In genomic region chr1:191861247-191861646, GRCm38 (mm10) we compare ENCODE assay signal across 19 mouse cellular contexts. TPM values are rescaled to one million over a fixed set of nuclear protein-coding genes. Genes with fewer than 3 reads are reported as not detected.
DNase-seq lines count a peak whose midpoint lies in the region; ATAC-seq and TF ChIP-seq lines count a peak whose summit lies in the region.
"Had no signal": no experiment of that assay in that cellular context is flagged by ENCODE, and none has a peak within 500 bp of the region (broad histone marks: within the 10 kb centered on the region; RNA-seq: fewer than 3 reads in every experiment).

No protein-coding gene starts in this region.

- POLR2A ChIA-PET in Patski (lab: Charles Lee), result interaction anchor here (0.6 to 1.6 kb wide), 3 partner anchors 17 to 42 kb away, joined by 3 read pairs; no protein-coding TSS in a partner anchor

- no peak for TF ChIP-seq CTCF in kidney, adult 2 months (conservative IDR thresholded peaks at IDR 0.05; ENCODE audit: insufficient read depth, insufficient read length, low read depth, low read length)
- TF ChIP-seq CTCF in Patski (IDR thresholded peaks at IDR 0.05), result no peak

- CTCF ChIA-PET in Patski (lab: Charles Lee), result interaction anchor here (0.9 to 1.6 kb wide), 4 partner anchors 12 to 103 kb away, joined by 3 to 4 read pairs (median 4); no protein-coding TSS in a partner anchor

- no peaks in the 10 kb centered on the region for H3K36me3 ChIP-seq in kidney, adult 2 months (ENCODE audit: control insufficient read depth, insufficient read depth, low read length)
- H3K36me3 ChIP-seq: embryonic facial prominence, embryonic 12.5 days; forebrain, embryonic 15.5 days; heart, embryonic 10.5 days; hindbrain, embryonic 12.5 days had no signal

- H3K27me3 ChIP-seq in kidney, adult 2 months (replicated peaks; ENCODE audit: control insufficient read depth, insufficient read depth, low read length), result no peaks in the 10 kb centered on the region
- no peaks in the 10 kb centered on the region for H3K27me3 ChIP-seq in Patski
- H3K27me3 ChIP-seq: embryonic facial prominence, embryonic 12.5 days; forebrain, embryonic 15.5 days; hindbrain, embryonic 12.5 days had no signal

- no peak overlapping the region for H3K4me3 ChIP-seq in kidney, adult 2 months (ENCODE audit: insufficient read depth, low read depth, low read length)
- H3K4me3 ChIP-seq: embryonic facial prominence, embryonic 12.5 days; forebrain, embryonic 15.5 days; heart, embryonic 10.5 days; hindbrain, embryonic 12.5 days had no signal

- peaks cover 4% of the 10 kb centered on the region; the same call in 1 of the 2 replicates for H3K4me1 ChIP-seq in kidney, adult 2 months (ENCODE audit: control insufficient read depth, insufficient read depth, low read length)
- H3K4me1 ChIP-seq: embryonic facial prominence, embryonic 12.5 days; forebrain, embryonic 15.5 days had no signal

- WGBS in kidney, adult 2 months, result 64% methylated on average over 5 of the region's 5 CpGs

- H3K27ac ChIP-seq in kidney, adult 2 months (ENCODE audit: insufficient read depth, low read depth, low read length), result no peak overlapping the region
- H3K27ac ChIP-seq: embryonic facial prominence, embryonic 12.5 days; forebrain, embryonic 15.5 days; heart, embryonic 10.5 days; hindbrain, embryonic 12.5 days had no signal

- peak; percentile 82 for ATAC-seq in Patski
- no peak for ATAC-seq in megakaryocyte progenitor cell, adult 5-6 weeks (replicated peaks; ENCODE audit: poor library complexity)
- ATAC-seq: forebrain, embryonic 15.5 days; hindbrain, embryonic 16.5 days; inflammation-experienced regulatory T-cells, adult 6 months had no signal

- in situ Hi-C loops in Patski (cut with MboI; ENCODE audit: low pct_unique_long_range_greater_than_20kb), result no loop called here

- DNase-seq in adrenal gland, postnatal 10 days, result peak; percentile 29
- no peak for DNase-seq in adrenal gland, adult 18-20 months (ENCODE audit: low spot score in 2 of 2)
- peak; percentile 39 for DNase-seq in kidney, postnatal 14 days
- no peak for DNase-seq in kidney, adult 2 months
- DNase-seq in Patski (ENCODE audit: low read depth, low spot score), result peak; percentile 73
- no peak for DNase-seq in left cerebral cortex, adult 8-10 months (ENCODE audit: low spot score in 2 of 2)
- DNase-seq: cerebellum, adult 11-12 months; cerebellum, adult 9-10 months; cerebellum, postnatal 25 days; heart, adult 18-20 months; heart, postnatal 10 days; heart, postnatal 4 days had no signal

- no peak for TF ChIP-seq POLR2A in kidney, adult 2 months (IDR thresholded peaks at IDR 0.05; ENCODE audit: low read depth, low read length)

RNA-seq across cellular contexts. Expression of gene Nek2, which starts 40.0 kb away (rescaled TPM):
- total RNA-seq in adrenal gland, postnatal 10 days (2021), result 10 to 100 TPM in 1 of 2 experiments, 1 to 10 TPM in 1; 8.8 to 10.5 TPM
- total RNA-seq in adrenal gland, adult 18-20 months (2021), result 1 to 10 TPM in 1 of 2 experiments, under 1 TPM in 1; 0.45 to 1.3 TPM
- polyA plus RNA-seq in kidney, adult 2 months (2012; rRNA removed), result 0.47 and 0.52 TPM in 2 replicates
- 34.7 TPM for polyA plus RNA-seq in Patski (2021)
- total RNA-seq in megakaryocyte progenitor cell, adult 5-6 weeks (2015), result 22.4 and 23.4 TPM in 2 replicates
- 35.8 and 36.8 TPM in 2 replicates for total RNA-seq in megakaryocyte progenitor cell, adult 5-6 weeks (2017)
- total RNA-seq in left cerebral cortex, adult 8-10 months (2022), result 1 to 10 TPM; 1.1 to 2.2 (median 1.4) TPM

RNA-seq across cellular contexts. Expression of gene Slc30a1, which starts 45.3 kb away (rescaled TPM):
- 10 to 100 TPM; 16.6 to 21.0 TPM for total RNA-seq in adrenal gland, postnatal 10 days (2021)
- total RNA-seq in adrenal gland, adult 18-20 months (2021), result 10 to 100 TPM; 15.9 to 19.1 TPM
- polyA plus RNA-seq in kidney, adult 2 months (2012; rRNA removed), result 18.1 and 19.9 TPM in 2 replicates
- polyA plus RNA-seq in Patski (2021), result 17.4 TPM
- 4.7 TPM in 2 replicates for total RNA-seq in megakaryocyte progenitor cell, adult 5-6 weeks (2015)
- total RNA-seq in megakaryocyte progenitor cell, adult 5-6 weeks (2017), result 5.3 and 5.6 TPM in 2 replicates
- 10 to 100 TPM; 32.2 to 42.0 (median 35.1) TPM for total RNA-seq in left cerebral cortex, adult 8-10 months (2022)

Comparison
In these comparisons a context has a peak if more than half of its experiments do, and no peak if none do; other contexts are left out.
1. DNase-seq: peak in adrenal gland, postnatal 10 days (single experiment), kidney, postnatal 14 days (single experiment) and Patski (single experiment); none in adrenal gland, adult 18-20 months (0 of 2), kidney, adult 2 months (single experiment) and left cerebral cortex, adult 8-10 months (0 of 2).